Mouse (Mus musculus) ovary, adult 2 months (tissue): ENCODE results near the gene Med28. TPM values are rescaled to one million over a fixed set of nuclear protein-coding genes. Genes with fewer than 3 reads are reported as not detected.

Source experiments
- polyA plus RNA-seq: library from polyadenylated mRNA; depleted of rRNA; stranded (reverse); fragments of >200 nt; gene quantifications from 2 replicates; pipeline ENCODE4 v1.2.3, GENCODE M21; 2012; rRNA removed

The Med28 gene
- 108 and 139 TPM in 2 replicates for polyA plus RNA-seq

GRCm38 (mm10) chr5:45519960-45520808, at the start of gene Med28:
Med28 (plus strand) TSS chr5:45520229.

GRCm38 (mm10) chr5:45493191-45494092, 26.6 kb upstream of the Med28 start, which contains the start of gene Lap3:
Lap3 (plus strand) TSS chr5:45493374.

Other genes starting within 250 kb of the Med28 start
- gene Qdpr, start 70.0 kb upstream of the Med28 start, polyA plus RNA-seq: 105 TPM in 2 replicates
- not detected in 2 replicates for gene Clrn2, start 66.5 kb upstream of the Med28 start, polyA plus RNA-seq
- 21.7 and 26.7 TPM in 2 replicates for gene Lap3, start 26.9 kb upstream of the Med28 start, polyA plus RNA-seq
- gene Fam184b, start 119.4 kb downstream of the Med28 start, polyA plus RNA-seq: 0.18 TPM in 2 replicates
- 0.93 and 1.0 TPM in 2 replicates for gene Ncapg, start 149.7 kb downstream of the Med28 start, polyA plus RNA-seq